Mouse (Mus musculus): ENCODE measurements at regions not wholly inside any gene's neighbourhood (a gene's known extent, or its start where the extent isn't known, plus 50 kb on each side); places are given as distances from the start of the nearest gene placed in this dataset.
A peak's percentile ranks its signal among the peaks of the same experiment; 100 is the strongest.

- DNase-seq = peak; percentile 2 to 3
These were observed 442.0 kb downstream of the Hsfy2 start for GRCm38 (mm10) chr1:56195224-56195623.

DNA sequence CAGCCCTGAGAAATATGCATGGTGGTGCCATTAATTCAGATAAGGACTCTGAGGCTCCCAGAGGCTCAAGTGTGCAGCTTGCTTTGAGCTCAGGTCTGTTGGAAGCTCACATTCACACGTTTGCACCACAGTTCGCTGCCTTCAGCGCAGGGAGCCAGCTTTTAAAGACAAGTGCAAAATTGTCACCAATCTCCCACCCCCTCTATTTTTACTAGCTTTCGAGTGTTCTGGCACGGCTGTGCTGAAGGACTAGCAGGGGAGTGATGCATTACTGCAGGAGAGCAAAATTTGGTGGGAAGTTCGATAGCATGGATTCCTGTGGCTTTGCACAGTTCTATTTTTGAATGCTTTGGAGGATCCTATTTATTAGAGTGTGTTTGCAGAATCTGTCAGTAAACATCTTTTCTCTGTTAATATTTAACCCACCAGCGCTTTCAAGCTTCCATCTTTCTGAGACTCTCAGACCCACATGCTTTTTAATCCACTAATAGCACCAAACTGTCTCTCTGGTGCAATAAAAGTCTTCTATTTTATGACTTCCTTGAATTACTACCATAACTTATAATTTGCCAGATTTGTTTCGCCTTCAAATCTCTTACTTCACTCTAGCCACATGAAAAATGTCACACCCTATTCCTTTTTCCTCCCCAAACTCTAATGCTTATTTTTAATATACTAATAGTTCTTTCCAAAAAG, 453.6 kb downstream of the Hsfy2 start:
- DNase-seq = no peak

DNA sequence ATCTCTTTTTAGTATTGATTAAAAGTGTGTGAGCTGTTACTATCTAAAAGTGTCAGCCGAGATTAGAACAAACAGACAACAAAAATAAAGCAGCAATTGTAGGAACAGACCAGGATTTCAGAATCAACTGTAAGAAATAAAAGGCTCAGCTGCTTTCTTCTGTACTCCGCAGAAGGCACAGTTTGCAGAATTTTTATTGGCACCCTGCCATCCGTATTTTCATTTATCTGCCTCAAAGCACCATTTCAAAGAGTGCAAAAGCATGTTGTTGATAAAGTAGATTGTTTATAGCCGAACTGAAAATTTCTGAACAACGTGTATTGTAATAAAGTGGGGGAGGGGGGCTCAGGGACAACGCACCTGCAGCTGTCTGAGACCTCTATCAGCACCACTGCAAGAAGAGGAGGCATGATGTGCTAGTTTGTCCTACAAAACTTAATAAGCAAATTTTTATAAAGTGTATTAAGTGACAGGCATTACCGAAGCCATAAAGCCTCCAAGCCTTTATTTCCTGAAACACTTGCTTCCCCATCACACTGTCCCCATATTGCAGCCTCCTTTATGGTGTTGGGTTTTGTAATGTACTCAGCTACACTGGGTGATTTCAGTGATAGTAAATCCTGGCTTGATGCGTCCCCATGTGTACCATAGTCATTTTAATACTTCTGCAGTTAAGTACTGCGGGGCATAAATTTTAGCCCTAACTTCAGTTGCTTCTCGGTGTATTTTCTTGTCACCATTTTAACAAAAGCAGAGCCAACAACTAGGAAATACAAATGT, 457.8 kb downstream of the Hsfy2 start:
- no peak for DNase-seq

- no peak for DNase-seq
These were observed 466.1 kb downstream of the Hsfy2 start for GRCm38 (mm10) chr1:56171157-56171556.

DNA sequence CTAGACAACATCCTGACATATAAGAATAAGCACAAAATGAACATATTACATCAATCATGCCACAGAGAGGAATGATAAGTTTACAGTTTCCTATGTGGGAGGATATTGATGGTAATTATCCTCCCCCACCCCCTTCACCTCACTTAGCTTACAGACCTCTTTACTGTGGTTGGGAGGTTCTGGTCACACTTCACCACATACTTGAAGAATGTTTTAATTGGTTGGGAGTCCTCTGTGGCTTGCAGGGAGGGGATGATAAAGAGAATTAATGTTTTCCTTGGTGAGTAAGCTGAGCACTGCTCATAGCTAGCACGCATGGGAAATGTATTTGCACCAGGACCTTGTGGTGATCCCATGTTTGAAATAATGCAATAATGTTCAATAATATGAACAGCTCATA, 468.5 kb downstream of the Hsfy2 start:
- DNase-seq = no peak

DNA sequence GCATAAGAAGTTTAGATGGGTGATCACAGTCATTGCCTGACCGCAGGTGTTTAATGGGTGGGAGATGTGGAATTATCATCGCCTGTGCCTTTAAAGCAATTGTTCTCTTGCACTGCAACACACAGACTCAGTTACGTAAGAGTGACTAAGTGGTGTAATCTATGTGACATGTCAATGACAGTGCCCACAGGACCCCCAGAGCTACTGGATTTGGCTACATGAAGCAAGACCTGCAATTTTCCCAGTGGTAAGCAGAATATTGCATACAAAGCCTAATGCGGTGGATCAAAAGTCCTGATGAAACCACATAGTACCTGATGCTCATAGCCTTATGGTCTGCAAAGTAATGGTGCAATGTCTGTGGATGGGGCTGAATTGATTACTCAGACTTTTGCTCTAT, 469.2 kb downstream of the Hsfy2 start:
- no peak for DNase-seq

GRCm38 (mm10) chr1:56165228-56165627, 472.0 kb downstream of the Hsfy2 start:
- DNase-seq = no peak

- no peak for DNase-seq
These were observed 472.9 kb downstream of the Hsfy2 start for GRCm38 (mm10) chr1:56164366-56164765.

DNA sequence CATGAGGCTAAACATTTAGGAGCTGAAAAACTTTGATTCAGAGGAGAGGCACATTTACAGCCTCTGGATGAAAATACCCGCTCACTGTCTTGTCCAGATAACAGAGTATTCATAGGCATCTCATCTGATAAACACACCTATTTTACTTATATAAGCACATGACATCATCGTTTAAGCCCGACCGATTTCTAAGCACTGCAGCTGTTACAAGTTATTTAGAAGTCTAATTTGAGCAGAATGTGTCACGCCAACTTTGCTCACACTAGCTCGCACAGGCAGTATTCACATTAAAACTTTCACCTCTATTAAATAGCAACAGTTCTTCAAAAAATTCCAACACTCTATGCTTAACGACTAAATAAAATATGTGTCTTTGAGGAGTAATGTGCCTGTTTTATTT, 506.3 kb downstream of the Hsfy2 start:
- no peak for DNase-seq

- DNase-seq = peak; percentile 1 to 2
These were observed 547.9 kb downstream of the Hsfy2 start for GRCm38 (mm10) chr1:56089254-56089834.

GRCm38 (mm10) chr1:56088357-56088756, 548.9 kb downstream of the Hsfy2 start:
- DNase-seq = no peak

DNA sequence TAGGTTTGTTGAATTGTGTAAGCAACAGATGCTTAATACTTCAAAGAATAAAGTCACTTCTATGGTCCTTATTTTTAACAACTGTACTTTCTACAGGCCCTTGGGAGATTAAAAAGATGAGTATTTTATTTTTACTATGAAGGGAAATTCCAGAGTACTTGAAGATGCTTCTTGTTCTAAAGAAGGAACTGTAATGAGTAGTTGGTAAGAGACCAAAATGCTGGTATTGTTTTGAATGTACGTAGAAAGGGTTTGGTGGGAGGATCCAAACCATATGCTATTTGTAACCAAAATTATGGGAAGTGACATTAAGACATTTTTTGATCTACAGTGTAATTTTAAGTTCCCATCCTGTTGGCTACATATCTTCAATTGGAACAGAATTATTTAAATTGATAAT, 560.5 kb downstream of the Hsfy2 start:
- no peak for DNase-seq

- no peak for DNase-seq
These were observed 565.0 kb downstream of the Hsfy2 start for GRCm38 (mm10) chr1:56072255-56072654.

DNA sequence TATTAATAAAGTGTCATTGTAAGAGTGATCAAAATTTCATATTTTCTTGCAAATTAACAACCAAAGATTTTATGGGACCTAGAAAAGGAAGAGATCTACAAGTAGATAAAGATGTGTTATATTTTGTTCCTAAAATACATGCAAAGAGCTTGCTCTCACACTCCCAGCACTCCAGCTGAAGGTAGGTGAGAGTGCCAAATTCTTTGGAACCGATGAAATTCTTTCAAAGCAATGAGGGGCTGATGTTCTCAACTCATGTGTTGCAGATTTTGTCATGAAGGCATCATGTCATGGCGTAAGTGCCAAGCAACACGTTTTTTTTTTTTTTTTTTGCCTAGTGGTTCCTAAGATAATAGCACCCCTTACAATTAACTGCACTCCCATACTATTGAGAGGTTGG, 573.8 kb downstream of the Hsfy2 start:
- no peak for DNase-seq
